Mouse (Mus musculus): ENCODE data around the gene Haus3.

Haus3 gene

DNA sequence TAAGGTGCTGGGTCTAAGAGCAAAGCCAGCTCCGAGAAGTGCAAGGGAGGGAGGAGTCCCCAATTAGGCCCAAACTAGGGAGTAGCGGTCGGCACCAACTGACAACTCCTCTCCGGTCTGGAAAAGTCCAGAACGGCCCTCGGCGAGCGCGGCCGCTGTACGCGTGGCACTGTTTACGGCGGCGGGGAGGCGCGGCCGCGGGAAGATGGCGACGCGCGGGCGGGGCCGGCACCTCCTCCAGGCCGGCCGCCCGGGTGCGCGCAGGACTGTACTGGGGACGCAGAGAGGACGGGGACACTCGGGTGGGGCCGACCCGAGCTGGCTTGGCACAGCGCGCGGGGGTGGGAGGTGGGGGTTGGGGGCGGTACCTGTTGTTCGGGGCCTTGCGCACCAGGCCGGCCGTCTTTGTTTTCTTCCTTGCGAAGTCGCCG lies 17.6 kb upstream of the Haus3 start:
- DNase-seq (ENCODE audit: low spot score in 2 of 2): no peak

DNA sequence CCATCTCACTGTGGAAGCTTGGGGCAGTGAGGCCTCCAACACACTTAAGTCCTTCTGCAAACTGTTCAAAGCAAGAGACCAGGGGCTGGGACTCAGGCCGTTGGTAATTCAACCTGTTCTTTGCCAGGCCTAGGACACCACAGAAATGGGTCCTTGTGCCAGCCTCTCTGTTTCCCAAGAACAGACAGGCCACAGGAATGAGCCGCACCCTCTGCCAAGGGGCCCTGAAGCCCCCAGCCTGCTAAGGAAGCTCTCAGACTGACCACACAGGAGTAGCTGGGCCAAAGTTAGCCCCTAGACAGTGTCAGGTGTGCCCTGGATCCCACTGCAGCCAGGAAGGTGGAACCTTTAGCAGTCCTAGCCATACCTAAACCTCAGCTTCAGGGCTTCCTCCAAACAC lies 17.1 kb upstream of the Haus3 start:
- DNase-seq (ENCODE audit: low spot score in 2 of 2): no peak

DNA sequence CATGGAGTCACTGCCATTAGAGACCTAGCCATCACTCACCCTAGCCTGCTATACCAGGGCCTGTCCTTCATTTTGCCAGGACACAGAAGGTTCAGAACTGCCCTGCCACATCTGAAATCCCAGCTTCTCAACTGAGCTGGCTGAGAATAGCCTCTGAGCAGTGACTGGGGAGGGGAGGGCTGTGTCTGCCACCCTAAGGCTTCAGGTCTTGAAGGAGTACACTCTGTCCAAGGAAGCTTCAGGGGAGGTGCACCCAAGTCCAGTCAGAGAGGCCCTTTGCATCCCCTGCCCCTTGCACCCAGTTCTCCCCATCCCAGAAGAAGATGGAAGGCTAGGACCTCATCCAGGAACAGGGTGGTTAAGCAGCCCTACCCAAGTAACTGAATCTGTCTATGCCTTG lies 16.5 kb upstream of the Haus3 start:
- DNase-seq (ENCODE audit: low spot score in 2 of 2): no peak

DNA sequence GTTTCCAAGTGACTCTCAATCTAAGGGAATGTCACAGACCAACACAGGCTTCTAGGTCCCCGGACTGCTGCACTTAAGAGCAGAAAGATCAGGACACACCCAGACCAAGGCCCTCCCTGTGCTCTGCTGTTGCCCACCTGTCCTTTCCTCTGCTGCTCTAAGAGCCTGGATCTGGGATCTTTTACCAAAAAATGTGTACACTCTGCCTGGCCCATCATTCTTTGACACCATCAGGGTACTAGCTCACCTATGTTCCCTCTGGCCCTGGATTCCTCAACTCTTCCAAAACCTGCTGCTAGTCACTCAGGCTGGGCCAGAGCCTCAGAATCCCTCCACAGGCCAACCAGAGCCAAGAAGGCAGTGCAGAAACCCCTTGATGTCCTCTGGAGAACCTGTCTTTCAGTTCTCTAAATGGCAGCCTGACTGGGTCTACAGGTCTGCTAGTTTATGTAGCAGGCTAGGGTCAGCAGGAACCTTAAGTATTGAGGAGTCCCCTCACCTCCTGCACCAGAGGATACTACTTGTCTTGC lies 15.8 kb upstream of the Haus3 start:
- peak in 1 of 2 experiments; percentile 1 for DNase-seq (ENCODE audit: low spot score in 2 of 2)

DNA sequence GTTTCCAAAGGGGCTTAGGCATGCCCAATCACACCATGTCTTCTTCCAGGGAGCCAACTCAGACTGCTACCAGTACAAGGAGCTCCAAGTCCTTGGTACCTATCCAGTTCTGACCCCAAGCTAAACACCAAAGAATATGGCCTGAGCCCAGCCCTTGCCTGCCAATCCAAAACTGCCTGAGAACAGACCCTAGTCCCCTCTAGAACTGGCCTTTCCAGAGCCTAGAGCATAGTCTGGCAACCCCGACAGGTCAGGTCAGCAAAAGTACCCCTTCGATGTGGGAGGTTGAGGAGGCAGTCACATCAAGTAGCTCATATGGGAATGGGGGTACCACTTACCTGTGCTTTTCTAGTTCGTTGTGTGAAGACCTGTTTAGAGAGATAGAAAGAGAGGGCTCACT lies 14.6 kb upstream of the Haus3 start:
- DNase-seq (ENCODE audit: low spot score in 2 of 2): peak; percentile 1 to 3

DNA sequence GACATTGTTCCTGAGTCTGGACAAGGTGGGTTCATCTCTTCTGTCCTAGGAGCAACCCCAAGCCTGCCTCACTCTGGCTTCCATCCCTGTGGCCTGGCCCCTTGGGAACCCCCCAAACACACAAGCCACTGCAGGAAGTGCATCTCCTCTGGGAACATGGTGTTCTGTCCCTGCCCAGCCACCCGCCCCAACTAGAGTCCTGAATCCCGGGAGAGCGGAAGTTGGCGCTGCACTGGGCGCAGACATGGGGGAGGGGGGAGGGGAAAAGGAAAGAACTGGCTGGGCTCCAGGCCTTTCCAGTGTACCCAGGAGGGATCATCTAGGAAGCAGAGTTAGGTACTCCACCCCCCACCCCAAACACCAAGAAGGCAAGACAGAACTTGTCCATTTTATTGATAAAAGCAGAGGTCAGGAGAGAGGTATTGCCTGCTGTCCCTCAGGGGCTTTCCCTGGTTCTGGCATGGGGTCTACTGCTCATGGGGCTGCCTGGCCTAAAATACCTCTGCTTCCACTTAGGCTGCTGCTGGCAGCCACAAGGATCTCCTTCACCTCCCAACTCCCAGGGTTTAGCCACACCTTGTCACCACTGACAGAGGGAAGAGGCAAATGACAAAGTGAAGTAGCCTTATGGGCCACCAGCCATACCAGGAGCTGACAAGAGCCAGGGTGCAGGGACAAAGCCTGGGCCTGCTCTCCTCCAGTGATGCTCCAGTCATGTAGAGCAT lies 14.0 kb upstream of the Haus3 start:
- DNase-seq (ENCODE audit: low spot score in 2 of 2): peak; percentile 2 to 7

DNA sequence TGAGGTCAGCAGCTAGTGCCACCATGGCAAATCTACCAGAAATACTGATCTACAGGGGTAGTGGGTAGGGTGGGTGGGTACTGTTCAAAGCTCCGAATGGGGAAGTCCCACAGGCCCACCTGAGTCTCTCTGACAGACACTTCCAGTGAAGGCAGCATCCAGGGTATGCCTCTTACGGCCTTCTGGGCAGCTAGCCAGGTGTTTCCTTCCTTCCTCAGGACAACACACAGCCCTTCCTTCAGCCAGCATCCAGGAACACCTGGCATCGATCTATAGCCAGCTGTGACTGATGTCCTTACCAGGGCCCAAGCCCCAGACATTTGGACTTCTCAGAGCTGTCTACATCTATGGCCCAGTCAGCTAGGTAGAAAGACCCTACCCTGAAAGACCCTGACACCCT lies 13.2 kb upstream of the Haus3 start:
- peak; percentile 2 to 4 for DNase-seq (ENCODE audit: low spot score in 2 of 2)

DNA sequence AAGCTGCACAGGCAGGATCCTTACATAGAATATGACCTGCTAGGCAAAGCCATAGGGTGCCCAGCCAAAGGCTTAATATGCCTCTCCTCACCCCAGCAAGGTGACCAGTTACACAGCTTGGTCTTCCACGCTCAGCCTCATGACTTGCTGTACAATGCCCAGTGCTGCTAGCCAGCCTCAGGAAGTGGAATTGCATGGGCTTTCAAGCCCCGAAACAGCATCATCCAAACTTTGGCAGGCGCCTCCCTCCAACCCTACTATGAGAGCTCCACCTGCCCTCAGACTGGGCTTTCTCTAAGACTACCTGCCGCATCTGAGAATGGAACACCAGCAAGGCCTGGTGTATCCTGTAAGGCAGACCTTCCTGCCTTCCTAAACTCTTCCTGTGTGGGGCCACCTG lies 8.5 kb upstream of the Haus3 start:
- DNase-seq (ENCODE audit: low spot score in 2 of 2): peak in 1 of 2 experiments; percentile 2

DNA sequence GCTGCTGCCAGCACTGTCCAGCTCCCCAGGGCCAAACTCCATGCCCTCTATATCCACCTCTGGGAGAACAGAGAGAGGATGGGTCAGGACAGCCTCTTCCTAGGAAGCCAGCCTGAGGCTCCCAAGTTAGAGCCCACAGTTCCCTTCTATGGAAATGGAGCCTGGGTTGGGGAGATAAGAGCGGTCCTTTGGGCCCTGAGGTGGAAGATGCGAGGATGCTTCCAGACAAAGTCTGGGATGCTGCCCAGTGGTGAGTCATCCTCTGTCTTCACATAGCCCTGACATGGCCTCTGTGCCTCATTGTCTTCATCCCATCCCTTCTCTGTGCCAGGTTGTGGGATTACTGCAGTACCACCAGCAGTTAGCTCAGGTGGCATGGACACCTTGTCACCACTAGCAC lies 7.8 kb upstream of the Haus3 start:
- peak in 1 of 2 experiments; percentile 1 for DNase-seq (ENCODE audit: low spot score in 2 of 2)

DNA sequence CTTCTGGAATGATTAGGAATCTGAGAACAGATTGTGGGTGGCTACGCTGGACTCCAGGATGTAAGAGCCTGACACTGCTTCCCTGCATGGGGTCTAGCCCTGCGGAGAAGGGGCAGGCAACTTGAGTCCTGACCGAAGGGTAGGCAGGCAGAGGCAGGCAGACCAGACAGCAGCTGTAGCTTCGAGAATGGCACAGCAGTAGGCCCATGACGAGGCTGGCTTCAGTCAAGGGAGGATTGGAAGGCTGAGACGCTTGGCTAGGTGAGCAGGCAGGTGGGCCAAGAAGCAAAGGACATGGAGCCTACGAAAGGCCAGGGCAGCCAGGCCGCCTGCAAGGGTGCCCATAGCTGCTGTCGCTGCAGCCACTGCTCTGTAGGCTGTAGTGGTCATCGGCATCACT lies 7.4 kb upstream of the Haus3 start:
- peak in 1 of 2 experiments; percentile 2 for DNase-seq (ENCODE audit: low spot score in 2 of 2)

DNA sequence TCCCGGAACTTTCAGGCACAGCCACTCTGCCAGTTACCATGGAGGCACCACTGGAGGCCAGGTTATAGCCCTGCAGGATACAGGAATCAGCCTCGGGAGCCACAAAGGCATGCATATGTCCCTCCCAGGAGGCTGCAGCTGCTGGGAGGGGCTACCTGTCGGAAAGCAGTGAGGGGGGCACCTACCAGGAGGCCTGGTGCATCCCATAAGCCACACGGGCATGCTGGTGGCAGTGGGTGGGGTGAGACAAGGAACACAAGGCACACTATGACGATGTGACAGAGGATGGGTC lies 6.0 kb upstream of the Haus3 start:
- DNase-seq (ENCODE audit: low spot score in 2 of 2): peak in 1 of 2 experiments; percentile 1

DNA sequence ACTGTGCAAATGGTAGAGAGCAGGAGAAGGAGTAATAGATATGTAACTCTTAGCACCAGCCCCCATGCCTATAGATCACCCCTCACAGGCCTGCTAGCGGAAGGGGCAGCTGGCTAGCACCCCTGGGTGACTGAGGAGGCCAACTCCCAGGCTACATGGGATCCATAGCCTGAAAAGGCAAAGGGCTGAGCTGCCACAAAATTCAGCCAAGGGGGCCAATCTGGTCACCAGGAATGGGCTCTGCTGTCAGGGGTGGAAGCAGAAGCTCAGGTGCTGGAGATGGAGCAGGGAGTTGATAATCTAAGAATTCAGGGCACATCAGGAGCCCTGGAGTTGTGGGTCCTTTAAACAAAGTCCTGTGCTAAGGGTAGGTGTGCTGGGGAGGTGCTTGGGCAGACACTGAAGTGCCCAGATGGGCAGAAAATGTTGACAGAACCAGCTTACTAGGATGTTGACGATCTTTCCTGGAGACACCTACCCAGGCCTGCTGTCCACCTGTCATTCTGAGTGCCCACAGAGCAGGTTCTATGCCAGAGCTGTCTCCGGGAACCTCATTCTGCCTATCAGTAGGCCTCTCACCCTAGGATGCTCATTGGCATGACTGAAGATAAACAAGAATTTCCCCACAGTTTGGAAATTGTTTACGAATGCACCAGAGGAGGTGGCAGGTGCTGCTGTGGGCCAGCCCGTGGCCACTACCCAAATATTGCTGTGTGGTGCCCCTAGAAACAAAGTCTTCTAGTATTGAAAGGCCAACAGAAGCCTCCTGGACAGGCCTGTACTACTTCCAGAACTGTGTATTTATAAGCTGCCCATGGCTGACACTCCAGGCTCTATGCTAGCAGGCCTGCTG lies 5.4 kb upstream of the Haus3 start:
- DNase-seq (ENCODE audit: low spot score in 2 of 2): no peak

DNA sequence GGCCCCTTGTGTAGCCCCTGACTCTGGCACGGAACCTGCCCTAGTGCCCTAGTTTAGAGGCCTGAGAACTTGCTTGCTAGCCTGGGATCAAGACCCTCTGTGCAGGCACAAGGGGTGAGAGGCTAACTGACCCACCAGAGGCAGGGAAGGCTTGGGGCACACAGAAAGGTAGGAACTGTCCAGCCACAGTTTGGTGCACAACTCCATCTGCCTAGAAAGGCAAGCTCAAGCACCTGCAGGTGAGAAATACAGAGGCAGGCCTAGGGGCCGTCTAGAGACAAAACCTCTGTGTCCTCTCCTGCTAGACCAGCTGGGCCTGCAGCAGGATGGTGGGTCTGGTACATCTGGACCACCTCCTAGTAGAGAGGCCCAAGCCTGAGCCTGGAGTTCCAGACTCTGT lies 4.7 kb upstream of the Haus3 start:
- no peak for DNase-seq (ENCODE audit: low spot score in 2 of 2)

DNA sequence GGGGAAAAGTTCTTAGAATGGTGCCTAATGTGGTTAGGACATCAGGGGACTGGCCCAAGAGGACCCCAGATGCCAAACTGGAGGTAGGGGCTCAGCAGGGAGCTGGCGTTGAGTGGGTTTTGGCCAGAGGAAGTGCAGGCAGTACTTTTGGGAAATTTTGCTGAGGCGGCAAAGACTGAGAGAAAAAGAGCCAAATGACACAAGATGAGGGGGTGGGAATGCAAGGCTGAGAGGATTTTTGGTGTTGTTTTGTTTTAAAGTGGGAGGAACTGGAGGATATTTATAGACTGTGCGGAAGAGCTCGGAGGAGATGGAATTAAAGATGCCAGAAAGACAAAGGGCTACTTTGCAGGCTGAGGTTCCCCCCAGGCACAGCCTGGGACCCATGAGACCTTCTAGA lies 1.4 kb upstream of the Haus3 start:
- DNase-seq (ENCODE audit: low spot score in 2 of 2): no peak

DNA sequence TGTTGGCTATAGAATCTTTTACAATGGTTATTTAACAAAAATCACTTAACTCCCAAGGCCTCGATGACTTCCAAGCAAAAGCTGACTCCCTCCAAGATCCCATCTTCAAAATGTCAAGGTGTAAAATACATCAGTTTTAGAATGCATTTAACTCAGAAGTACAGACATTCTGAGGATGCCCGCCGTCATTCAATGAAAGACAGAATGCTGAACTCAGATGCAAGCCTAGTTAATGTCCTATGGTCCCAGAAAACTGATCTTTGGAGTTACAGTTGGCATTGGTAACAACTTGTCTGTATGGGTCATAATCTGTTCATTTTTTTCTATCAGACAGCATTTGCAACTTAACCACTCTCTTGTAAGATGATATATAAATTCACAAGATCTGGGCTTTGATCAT lies 627 bp upstream of the Haus3 start:
- no peak for DNase-seq (ENCODE audit: low spot score in 2 of 2)

DNA sequence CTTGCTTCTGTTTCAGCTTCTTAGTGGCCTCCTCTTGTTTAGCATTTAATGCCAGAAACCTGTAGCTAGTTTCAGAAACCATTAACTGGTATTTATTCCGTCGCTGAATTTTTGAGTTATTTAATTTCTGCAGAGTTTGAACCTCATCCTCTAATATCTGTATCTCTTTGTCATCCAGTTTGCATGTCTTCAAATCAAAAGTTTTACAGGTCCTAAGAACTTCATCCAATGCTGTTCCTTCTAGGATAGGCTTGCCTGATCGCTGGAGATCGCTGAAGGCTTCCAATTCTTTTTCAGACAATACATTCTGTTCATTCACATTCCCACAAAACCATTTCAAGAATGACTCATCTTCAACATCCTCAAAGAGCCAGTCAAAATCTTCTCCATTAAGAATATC lies 1.5 kb downstream of the Haus3 start:
- DNase-seq (ENCODE audit: low spot score in 2 of 2): no peak

DNA sequence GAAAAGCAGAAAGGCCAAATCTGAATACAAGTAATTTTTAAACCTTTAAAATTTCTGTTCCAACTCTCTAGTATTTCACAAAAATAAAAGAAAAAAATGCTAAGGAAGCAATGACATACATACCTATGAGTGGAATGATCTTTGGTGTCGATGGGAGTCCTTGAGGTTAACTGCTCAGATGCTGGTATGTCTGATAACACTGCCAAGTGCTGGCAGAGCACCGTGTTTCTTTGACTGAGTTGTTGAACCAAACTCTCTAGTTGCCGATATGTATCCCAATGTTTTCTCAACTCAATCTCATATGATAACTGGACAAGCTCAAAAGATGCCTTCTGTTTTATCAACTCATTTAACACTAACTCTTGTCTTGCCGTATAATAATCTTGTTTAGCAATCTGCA lies 3.5 kb downstream of the Haus3 start:
- no peak for DNase-seq (ENCODE audit: low spot score in 2 of 2)

DNA sequence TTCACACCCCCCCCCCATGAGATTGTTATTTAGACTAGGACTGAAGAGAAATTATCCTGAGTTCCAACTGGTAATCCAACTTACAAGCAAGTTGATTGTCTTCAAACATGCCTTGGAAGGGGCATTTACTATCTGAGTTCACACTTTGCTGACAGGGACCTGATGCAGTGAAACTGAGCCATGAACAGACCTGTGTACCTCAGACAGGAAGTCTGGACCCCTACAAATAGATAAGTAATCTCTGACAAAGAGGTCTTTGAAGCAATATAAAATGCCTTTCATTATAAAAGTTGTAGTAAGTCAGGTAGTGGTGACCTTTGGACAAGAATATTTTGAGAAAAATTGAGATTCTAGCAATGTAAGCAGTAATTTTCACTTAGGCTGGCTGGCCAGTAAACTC lies 20.9 kb downstream of the Haus3 start:
- DNase-seq (ENCODE audit: low spot score in 2 of 2): no peak

DNA sequence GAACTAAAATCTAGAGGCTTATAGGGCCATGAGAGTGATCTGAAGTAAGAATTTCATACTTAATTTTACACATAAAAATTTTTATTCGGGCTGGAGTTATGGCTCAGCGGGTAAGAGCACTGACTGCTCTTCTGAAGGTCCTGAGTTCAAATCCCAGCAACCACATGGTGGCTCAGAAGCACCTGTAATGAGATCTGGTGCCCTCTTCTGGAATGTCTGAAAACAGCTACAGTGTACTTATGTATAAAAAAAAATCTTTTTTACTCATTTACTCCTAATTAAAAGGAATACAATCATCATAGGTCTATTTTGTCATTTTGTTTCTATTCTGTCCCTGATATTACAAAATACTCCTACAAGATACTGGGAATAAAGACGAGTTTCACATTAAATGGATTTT lies 21.8 kb downstream of the Haus3 start:
- DNase-seq (ENCODE audit: low spot score in 2 of 2): no peak

DNA sequence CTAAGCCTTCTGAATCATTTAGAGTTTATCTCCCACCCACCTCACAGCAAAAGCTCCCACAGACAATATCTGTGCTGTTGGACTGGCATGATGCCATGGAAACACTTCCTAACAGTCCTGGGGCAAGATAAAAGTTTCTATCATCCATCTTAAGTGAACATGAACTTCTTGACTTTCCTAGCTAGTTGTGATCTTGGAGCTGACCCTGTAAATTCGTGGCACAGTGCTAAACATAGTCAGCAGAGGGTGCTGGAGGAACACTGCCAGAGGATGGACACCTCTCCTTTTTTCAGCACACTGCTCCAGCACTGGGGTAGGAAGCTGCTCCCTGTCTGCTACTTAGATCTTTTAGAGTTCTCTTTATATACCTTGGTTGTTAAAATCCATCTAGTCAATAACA lies 29.6 kb downstream of the Haus3 start:
- DNase-seq (ENCODE audit: low spot score in 2 of 2): peak in 1 of 2 experiments; percentile 7

DNA sequence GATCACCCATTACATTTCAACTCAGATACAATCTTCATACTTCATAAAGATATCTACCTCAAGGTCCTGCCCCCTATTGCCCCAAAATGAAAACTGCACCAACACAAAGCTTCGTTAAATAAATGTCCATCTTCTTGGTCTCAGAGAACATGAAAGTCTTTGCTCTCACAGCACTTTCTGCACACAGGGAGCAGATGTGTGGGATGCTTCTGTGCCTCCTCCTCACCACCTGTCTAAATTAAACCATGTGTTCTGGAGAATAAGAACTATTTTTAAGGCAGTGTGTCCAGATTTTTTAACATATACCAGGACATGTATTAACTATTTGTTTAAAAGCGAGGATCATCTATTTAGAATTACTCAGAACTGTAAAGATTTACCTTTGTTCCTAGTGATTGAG lies 36.6 kb downstream of the Haus3 start:
- no peak for DNase-seq (ENCODE audit: low spot score in 2 of 2)

DNA sequence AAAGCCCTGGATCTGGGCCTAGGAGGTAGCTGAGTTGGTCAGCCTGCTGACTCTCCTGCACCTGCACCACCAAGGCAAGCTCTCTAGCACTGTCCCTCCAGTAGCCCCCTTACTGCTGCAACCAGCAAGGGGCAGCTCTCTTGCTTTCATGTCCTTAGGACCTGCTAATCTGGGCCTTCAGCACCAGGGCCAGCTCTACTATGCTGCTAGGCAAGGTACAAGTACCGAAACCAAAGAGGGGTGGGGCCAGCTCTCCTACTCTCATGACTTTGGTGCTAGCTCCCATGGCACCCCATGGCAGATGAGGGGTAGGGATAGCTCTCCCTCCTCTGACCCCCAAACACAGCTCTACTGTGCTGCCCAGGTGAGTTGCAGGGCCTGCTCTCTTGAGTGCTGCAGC lies 45.2 kb downstream of the Haus3 start:
- DNase-seq (ENCODE audit: low spot score in 2 of 2): no peak

All from frontal cortex, postnatal 25 days (tissue).